Mouse (Mus musculus) retina, postnatal 7 days (tissue): Measurements from ENCODE around the gene Pde10a.
"Not testable (repeated sequence)": the region's sequence is repeated elsewhere in the genome, so short reads cannot be mapped to it uniquely, and the experiment has no call there.

Source experiments
- DNase-seq: peaks from one replicate; pipeline ENCODE4 v3.0.0-alpha.2; 2012; ENCODE audit warnings: low read depth, low spot score

The Pde10a gene

DNA sequence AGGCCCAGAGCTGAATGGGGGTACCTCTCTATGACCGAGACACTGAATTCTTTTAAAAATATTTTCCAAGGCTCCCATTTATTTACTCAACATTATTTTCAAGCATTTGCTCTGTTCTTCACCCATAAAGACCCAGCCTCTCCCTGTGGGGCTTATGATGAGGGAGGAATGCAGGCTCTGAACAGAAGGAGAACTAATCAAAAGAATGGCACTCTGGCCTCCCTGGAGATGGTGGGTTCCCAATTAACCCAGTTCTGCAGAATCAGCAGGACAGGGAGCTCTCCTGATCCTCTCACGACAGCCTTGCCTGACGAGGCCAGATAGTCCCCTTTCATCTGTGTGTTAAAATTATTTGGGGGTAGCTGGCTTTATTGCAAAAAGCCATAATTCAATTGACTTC, 117.2 kb downstream of the Pde10a start:
- DNase-seq = no peak

DNA sequence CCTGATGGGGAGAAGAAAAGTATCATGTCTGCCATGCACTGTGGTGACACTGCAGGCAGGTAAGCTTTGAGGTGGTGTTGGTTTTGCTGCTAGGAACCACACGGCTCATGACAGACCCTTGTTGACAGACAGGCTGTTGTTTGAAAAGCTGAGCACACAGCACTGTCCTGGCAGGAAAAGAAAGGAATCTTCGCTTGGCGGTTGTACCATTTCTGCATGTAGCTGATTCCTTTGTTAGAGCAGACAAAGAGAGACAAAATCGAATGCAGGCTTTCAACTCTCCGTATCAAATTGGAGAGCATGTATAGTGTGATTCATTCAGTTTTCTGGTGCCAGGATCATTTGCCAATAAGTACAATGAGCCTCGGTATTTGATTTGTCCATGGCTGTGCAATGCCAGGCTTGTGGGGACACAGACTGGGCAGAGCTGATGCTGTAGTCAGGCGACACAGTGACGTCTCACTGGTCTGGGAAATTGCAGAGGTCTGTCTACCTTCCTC, 122.2 kb downstream of the Pde10a start:
- DNase-seq = no peak

DNA sequence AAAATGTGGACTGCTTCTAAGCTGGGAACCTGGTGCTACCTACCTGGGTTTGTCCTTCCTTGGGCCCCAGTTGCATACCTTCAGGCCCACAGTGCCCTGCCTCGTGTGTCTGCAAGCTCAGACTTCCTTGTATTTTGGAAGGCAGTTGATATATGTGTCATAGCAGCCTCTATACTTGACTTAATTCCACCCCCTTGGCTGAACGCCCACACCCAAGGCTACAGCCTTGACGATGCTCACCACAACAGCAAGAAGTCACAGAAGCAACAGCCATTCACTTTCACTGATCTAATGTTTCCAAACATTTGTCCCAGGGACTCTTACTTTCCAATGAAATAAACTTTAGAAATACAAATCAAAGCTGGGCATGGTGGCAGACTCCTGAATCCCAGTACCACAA, 123.1 kb downstream of the Pde10a start:
- DNase-seq = no peak

DNA sequence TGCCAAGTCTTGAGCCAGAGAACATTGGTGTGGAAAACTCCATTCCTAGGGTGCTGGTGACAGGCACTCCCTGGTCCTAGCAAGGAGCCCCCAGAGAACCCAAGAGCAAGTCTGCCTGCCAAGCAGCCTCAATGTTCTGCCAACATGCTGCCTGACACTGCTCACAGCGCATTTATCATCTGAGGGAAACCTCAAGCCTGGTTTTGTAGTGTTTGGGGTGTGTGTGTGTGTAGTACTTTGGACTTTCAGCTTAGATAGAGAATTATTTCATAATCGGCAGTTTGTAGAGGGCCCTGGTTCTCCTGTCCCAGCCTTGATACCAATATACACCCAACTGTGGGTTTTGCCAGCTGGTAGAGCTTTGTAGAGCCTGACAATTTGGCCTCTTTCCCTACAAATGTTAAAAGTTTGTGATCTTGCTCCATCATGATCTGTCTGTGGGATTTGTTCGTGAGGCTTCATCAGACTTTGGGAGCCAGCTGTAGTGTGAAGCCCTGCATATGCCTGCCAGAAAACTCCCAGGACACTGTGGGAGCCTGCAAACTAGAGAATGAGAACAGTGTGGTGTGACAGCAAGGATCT, 127.6 kb downstream of the Pde10a start:
- no peak for DNase-seq

DNA sequence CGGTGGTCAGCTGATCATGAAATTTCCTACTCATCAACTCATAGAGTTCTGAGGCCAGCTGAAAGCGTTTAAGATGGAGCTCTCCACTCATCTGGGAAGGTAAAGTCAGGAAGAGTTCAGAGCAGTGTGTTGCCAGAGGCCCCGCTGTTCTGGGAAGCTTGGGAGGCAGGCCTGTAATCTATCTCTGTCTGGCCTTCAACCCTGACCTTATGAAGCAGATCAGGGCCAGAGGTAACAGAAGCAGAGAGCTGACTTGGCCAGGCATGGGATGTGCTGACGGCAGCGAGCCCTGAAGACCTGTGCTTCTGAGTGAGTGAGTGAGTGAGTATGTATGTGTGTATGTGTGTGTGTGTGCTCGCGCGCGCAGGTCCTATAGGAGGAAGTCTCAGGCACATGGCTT, 132.5 kb downstream of the Pde10a start:
- DNase-seq = no peak

DNA sequence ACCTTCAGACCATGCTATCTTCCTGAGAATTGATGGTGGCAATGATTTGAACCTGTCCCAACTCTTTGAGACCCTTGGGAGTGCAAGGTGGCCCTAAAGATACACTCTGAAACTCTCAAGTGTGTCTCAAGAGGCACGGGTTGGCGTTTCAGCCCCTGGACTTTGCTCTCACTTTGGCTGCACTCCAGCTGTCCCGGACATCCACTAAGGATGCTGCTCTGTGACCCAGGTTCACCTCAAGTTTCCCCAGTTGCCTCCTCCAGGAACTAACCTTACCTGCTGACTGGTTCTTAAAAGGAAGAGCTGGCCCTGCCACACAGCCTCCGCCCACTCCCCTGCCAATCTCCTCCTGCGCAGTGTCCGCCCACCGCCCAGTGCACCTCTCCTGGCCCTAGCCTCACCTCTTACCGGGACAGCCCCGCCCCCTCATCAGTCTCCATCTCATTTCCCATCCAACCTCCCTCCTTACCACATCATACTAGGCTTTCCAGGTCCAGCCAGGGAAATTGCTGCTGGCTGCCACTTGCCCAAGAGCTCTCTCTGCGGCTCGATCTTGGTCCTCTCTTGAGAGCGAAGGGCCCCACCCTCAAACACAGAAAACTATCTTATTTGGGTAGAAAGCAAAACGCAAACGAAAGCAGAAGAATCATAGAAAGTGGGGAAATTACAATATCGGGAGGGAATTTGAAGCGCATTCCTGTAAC, 133.7 kb downstream of the Pde10a start:
- DNase-seq = no peak

DNA sequence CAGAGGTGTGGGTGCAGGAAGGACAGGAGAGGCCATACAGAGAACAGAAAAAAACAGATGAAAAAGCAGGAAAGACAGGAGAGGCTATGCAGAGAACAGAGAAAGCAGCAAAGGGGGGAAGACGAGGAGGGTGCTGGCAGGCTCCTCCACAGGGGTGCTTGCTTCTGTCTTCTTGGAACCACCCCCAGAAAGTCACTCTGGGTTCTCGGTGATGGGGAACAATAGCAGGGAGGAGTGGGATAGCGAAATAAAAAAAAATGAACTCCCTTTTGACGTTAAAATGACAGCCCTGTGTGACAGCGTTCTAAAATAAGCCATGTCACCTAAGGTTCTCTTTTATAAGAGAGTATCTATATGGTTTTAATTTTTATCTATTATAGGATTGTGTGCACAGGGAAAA, 141.7 kb downstream of the Pde10a start:
- no peak for DNase-seq

DNA sequence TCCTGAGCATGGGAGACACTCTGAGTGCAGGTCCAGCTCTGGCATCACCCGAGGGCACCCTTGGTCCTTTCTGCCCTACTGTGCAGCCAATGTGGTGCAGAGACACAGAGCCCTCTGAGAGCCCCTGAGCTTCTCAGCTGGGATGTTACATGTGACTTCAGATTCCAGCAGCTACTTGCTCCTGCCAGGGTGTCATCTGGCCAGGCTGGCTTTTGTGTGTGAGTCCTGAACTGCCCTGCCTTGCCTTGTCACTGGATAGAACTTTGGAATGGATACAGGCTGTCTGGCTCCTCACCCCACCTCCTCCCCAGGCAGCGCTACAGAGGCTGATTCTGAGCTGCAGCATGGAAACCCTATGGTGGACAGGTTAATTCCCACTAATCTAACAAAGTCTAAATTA, 149.5 kb downstream of the Pde10a start:
- DNase-seq = no peak

DNA sequence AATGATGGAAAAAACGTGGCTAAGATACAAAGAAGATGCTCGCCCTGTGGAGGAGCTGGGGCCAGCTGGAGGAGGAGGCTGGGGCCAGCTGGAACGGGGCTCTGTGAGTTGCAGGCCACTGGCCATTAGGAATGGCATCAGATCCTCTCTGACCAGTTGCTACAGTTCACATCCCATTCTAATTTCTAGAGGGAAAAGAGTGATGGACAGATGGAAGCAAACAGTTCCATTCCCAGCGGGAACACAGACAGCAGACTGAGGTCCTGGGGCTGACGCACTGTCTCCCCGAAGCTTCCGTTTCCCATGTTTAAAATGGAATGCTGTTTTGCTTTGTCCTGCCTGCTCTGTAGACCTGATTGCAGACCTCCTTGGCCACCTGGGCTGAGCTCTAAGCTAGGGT, 161.2 kb downstream of the Pde10a start:
- no peak for DNase-seq

DNA sequence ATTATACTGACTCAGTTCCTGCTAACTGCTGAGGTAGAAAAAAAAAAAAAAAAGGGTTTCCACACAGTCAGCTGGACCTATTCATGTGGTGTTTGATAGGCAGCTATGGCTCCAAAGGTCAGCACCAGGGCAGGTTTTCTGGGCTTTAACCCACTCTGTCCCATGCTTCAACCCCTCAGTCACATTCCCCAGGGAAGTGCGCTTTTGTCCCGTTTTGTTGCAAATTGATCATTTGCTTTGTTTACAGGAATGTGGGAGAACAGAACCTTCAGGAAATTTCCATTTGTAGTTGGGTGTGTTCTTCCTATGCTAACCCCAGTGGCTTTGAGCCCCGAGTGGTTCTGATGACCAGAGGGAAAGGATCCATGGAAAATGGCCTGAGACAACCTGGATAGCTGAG, 162.9 kb downstream of the Pde10a start:
- DNase-seq = no peak

DNA sequence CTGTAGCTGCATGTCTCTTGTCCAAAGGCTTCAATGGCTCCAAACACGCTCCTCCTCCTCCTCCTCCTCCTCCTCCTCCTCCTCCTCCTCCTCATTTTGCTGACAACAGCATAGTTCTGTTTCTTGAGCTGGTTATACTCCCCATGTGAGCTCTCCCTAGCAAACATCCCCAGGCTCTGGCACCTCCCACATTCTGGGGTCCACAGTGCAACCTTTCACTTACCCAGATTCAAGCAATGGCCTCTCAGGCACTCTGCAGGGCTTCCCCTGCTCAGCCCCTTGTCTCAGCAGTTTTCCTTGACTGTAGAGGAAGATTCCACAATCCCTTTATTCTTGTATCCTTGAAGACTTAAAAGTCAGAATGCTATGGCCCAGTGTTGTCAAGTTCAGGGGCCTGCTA, 173.1 kb downstream of the Pde10a start:
- no peak for DNase-seq

DNA sequence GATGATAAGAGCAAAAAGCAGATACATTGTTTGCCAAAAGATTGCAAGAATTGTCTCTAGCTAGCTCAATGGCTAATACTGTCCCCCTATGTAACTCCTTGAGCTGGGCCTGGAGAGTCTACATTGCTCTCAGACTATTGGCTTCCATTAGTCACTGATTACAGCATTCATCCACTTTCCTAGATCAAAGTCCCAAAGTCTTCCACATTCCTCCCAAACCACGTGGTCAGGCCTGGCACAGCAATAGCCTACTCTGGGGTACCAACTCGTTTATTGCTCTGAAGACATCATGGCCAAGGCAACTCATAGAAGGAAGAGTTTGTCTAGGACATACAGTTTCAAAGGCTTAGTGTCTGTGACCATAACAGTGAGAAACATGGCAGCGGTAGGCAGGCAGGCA, 173.6 kb downstream of the Pde10a start:
- DNase-seq = no peak

DNA sequence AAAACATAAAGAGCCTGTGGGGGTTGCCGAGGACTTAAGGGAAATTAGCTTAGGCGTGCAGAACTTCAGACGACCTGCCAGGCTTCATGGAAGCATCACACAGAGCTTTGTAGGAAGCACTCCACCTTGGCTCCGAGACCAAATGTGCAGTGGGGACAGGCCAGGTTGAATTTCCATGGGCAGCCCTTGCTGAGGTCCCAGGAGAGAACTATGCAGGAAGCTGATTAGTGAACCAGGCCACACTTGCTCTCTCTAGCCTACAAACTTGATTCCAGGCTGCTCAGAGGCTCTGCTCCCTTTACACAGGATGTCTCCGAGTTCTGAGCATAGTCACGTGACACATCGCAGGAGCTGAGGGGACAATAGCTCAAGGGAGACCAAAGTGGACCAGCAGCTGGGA, 175.9 kb downstream of the Pde10a start:
- DNase-seq = no peak

DNA sequence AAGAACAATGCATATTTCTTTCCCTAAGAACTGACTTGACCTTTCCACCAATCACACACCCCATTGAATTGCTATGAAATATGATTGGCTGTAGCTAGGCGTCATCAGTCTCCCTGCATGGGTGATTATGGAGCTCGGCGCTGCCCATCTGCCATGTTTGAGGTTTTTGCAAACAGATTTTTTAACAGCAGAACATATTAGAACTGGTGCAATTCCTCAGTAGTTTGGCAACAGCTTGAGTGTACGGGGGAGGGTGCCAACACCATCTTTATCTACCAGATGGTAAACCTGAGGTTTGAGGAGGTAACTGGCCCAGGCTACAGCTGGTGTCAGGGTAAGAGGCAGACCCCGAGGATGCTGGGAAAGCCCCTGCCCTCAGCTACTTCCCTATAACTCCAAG, 177.3 kb downstream of the Pde10a start:
- no peak for DNase-seq

DNA sequence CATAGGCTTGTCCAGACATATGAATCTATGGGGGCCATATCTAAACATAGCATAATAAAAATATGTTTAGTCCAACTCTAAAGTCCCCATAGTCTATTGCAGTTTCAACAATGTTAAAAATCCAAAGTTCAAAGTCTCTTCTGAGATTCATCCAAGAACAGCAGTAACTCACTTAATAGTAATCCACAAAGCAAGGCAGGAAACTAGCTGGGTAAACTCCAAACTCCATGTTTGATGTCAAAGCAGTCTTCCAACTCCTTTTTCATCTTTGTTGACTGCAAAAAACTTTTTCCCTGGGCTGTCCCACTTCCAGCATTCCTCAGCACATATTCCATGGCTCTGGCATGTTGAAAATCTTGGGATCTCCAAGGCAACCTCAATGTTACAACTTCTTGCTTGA, 182.8 kb downstream of the Pde10a start:
- DNase-seq = no peak

DNA sequence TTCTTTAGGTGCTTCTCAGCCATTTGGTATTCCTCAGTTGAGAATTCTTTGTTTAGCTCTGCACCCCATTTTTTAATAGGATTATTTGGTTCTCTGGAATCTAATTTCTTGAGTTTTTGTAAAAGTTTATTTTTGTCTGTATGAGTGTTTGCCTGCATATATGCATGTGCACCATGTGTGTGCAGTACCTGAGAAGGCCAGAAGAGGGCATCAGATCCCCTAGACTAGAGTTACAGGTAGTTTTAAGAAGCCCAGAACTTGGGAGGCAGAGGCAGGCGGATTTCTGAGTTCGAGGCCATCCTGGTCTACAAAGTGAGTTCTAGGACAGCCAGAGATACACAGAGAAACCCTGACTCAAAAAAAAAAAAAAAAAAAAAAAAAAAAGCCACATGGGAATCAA, 187.6 kb downstream of the Pde10a start:
- not testable (repeated sequence) for DNase-seq

DNA sequence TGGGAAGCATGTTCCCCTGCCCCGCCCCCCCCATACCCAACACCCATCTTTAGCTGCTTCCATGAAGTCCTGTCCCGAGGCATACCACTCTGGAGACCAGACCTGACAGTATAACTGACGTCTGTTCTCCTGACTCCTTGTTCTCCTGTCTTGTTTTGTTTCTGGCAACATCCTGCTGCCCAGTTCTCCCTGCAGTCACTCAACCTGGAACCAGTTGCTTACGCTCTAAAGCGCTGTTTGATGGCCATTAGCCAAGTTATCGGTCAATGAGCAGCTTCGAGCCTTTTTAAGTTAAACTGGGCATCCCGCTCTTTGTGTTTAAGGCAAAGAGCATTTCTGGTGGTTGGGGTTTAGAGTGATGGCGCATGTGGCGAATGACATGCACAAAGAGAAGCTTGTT, 195.8 kb downstream of the Pde10a start:
- no peak for DNase-seq

DNA sequence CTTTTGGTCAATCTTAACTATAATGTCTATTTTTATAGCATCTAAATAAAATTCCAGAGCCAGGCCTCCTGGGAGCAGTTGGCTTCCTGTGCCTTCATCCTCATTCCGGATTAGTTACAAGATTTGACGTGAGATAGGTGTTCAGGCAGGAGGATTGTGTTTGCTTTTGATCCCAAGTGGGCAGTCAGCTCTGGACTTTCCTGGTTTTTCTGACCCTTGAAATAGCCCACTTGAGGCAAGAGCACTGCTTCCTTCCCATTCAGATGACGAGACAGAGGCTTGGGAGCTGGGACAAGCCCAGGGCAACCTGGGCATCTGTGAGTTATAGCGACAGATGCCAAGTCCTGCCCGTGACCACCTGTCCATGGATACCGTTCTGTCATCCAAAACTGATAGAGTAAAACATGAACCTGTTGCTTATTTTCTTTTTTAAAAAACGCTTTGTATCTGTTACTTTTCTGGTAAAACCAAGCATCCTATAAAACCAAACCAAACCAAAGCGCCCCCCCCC, 199.3 kb downstream of the Pde10a start:
- DNase-seq = no peak

DNA sequence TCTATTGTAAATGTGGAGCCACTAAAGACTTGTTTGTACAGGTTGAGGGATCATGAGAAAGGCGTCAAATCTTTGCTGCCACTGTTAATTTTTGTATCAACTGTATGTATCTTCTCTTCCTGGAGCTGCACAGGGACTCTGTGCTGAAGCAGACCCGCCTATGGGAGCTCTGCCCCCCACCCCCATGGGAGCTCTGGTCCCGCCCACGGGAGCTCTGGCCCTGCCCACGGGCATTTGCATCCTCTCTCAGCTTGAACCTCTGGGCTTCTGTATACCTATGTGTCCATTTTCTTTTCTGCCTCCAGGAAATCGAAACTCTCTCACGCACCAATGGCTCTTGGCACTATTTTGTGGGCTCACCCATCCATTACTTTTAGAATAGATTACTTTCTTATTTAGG, 203.5 kb downstream of the Pde10a start:
- DNase-seq = no peak

DNA sequence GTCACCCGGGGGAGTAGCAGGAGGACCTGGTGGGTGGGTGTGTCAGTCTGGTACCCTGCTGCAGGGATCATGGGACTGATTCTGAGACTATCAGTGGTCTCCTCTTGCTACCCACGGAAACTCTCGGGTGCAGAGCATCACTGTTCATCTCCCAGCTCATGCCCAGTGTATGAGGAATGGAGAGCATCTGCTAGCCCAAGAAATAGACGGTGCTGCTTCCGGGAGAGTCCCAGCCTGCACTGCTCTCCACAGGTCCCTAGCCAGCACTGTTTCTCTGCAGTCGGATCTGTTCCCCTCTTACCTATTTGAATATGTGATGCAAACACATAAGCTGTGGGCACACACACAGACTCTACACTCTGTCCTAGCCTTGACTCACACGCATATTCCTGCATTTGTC, 204.6 kb downstream of the Pde10a start:
- no peak for DNase-seq

DNA sequence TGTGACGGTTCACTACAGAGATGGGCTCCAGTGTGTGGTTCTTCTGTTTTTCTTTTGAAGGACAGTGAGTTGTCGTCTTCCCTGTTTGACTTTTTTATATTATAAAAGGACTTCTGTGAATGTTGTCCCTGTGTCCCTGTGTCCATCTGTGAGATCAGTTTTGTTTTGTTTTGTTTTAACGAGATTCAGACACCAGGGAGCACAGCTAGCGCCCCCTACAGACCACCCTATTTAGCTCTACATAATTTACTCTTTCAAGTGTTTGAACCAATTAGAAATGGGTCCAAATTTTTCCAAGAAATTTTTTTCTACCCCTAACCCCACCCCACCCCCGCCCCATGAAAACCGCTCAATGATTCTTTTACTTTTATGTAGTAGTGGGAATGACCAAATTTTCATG, 205.9 kb downstream of the Pde10a start:
- DNase-seq = no peak

DNA sequence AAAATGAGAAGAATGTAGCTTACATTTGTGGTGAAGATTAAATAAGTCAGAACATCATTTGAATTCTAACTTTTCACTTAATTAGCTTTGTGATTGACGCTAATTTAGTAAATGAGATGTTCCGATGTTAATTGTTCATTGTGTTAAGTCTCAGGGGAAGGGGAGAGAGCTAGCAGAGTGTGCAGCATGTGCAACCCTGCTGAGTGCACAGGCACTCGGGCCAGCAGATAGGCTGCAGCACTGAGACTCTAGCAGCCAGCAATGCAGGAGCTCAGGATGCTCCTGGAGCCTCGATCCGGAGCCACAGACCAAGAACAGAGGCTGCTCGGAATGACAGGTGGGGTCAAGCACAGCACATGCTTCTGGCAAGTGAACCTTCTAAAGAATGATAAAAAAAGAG, 211.1 kb downstream of the Pde10a start:
- no peak for DNase-seq

DNA sequence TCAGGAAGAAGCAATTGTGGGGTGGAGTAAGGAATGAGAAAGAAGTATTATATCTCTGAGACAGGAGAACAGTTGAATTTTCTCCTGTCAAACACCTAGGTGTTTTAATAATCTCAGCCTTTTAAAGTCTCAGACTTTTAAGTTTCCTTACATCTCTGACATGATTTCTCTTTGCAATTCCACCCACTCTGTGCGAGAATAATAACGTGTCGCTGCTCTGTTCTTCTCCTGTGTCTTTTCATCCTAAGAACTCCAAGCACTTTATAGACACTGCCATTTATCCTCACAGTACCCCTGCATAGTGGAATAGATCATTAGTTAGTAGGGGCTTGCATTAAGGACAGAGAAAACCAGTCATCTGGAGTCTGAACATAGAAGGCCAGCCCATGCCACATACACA, 217.6 kb downstream of the Pde10a start:
- no peak for DNase-seq

DNA sequence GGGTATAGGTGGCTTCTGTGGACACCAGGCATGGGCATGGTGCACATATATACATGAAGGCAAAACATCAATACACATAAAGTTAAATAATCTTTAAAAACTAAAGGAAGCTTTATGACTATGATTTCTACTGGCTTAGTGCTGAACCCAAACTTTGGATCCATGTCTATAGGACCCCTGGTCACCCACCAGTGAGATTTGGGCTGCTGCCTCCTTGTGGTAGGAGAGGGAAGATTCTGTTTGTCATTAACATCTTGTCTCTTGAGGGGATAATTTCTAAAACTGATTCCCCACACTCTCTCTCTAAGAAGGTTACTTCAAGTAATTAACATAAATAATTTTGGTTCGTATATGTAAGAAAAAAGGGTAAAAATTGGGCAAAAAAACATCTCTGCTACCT, 220.2 kb downstream of the Pde10a start:
- no peak for DNase-seq
